Mouse (Mus musculus) hindbrain, embryonic 16.5 days (tissue): ENCODE measurements around the gene Ttc39d. TPM values are rescaled to one million over a fixed set of nuclear protein-coding genes. Genes with fewer than 3 reads are reported as not detected.

Experiments
- polyA plus RNA-seq: library from polyadenylated mRNA; unstranded; fragments of >200 nt; fragmentation: Nextera tagmentation; extraction: Ambion mirVana; gene quantifications from 2 replicates; pipeline ENCODE4 v1.2.1, GENCODE M21; 2015

Gene Ttc39d
- polyA plus RNA-seq, 1 experiment from 2014 or later: 0.10 TPM

Other genes starting within 250 kb of the Ttc39d start
- gene Hnrnpll, start 145.1 kb upstream of the Ttc39d start, polyA plus RNA-seq: 46.2 and 48.0 TPM in 2 replicates
- gene Galm, start 80.0 kb upstream of the Ttc39d start, polyA plus RNA-seq: 2.8 and 3.7 TPM in 2 replicates
- 356 and 367 TPM in 2 replicates for gene Srsf7, start 153 bp upstream of the Ttc39d start, polyA plus RNA-seq
- 20.0 and 20.8 TPM in 2 replicates for gene Gemin6, start 17.0 kb downstream of the Ttc39d start, polyA plus RNA-seq
- gene Morn2, start 82.7 kb downstream of the Ttc39d start, polyA plus RNA-seq: 56.7 and 65.2 TPM in 2 replicates
- gene Dhx57, start 83.0 kb downstream of the Ttc39d start, polyA plus RNA-seq: 47.4 and 54.1 TPM in 2 replicates
- gene Arhgef33, start 99.9 kb downstream of the Ttc39d start, polyA plus RNA-seq: 2.6 and 2.7 TPM in 2 replicates
- 1.3 and 2.5 TPM in 2 replicates for gene Gm10190, start 166.1 kb downstream of the Ttc39d start, polyA plus RNA-seq